Comparison of ENCODE assay signal across 8 mouse cellular contexts in the genomic region with DNA sequence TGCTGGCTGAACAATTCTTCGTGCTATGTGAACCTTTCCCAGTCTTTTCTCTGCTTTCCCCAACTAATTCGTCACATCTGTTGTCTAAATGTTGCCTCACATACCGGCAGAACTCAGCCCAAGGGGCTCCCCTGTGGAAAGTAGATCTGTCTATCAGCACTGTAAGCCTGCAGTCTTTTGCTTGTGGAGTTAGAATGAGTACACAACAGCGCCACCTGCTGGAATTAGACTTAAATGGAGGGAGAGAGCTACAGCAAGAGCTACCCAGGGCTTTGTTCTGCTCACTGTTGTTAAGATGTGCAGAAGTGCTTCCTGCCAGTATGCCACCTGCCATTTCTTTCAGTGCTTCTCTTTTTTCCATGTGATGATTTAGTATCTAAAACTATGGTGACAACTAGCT.
A peak's percentile ranks its signal among the peaks of the same experiment; 100 is the strongest.
DNase-seq lines count a peak whose midpoint lies in the region; ATAC-seq and TF ChIP-seq lines count a peak whose summit lies in the region.

No protein-coding gene starts in this region.

- no peak overlapping the region for H3K9ac ChIP-seq in heart, embryonic 13.5 days
- H3K9ac ChIP-seq in liver, embryonic 14.5 days (replicated peaks): no peak overlapping the region

- DNase-seq in 3T3-L1 (ENCODE audit: low read depth, low spot score): peak; percentile 83
- DNase-seq in adrenal gland, adult 8-10 months: peak; percentile 42
- DNase-seq in embryo, embryonic 11.5 days (ENCODE audit: low read depth, low spot score): peak; percentile 91
- peak; percentile 61 to 86 for DNase-seq in kidney, postnatal 25 days
- peak; percentile 34 to 50 (median 40) for DNase-seq in liver, embryonic 14.5 days (ENCODE audit: low read depth in 3 of 3, low spot score in 3 of 3)
- peak; percentile 9 for DNase-seq in ovary, adult 18-20 months (ENCODE audit: low spot score)
- peak; percentile 22 to 70 for DNase-seq in thymus, postnatal 10 days (ENCODE audit: low spot score in 2 of 2)

- no peaks in the 10 kb centered on the region for H3K4me1 ChIP-seq in heart, embryonic 13.5 days
- no peaks in the 10 kb centered on the region for H3K4me1 ChIP-seq in liver, embryonic 14.5 days (replicated peaks; ENCODE audit: control insufficient read depth in 2 of 2, insufficient read depth in 2 of 2, low read length in 1 of 2)

- TF ChIP-seq EP300 in liver, embryonic 14.5 days (IDR thresholded peaks at IDR 0.05; ENCODE audit: low read depth): no peak

- H3K4me2 ChIP-seq in heart, embryonic 13.5 days: no peak overlapping the region
- H3K4me2 ChIP-seq in liver, embryonic 14.5 days (ENCODE audit: low read depth): no peak overlapping the region

- H3K27ac ChIP-seq in heart, embryonic 13.5 days (replicated peaks): no peak overlapping the region
- no peak overlapping the region for H3K27ac ChIP-seq in liver, embryonic 14.5 days

- no peak overlapping the region for H3K4me3 ChIP-seq in heart, embryonic 13.5 days
- no peak overlapping the region for H3K4me3 ChIP-seq in liver, embryonic 14.5 days (ENCODE audit: insufficient read depth in 1 of 2, low read depth in 2 of 2, low read length in 2 of 2)

- H3K9me3 ChIP-seq in heart, embryonic 13.5 days: no peaks in the 10 kb centered on the region
- H3K9me3 ChIP-seq in liver, embryonic 14.5 days (ENCODE audit: control insufficient read depth, low read length): no peaks in the 10 kb centered on the region

- H3K36me3 ChIP-seq in heart, embryonic 13.5 days: no peaks in the 10 kb centered on the region
- no peaks in the 10 kb centered on the region for H3K36me3 ChIP-seq in liver, embryonic 14.5 days (replicated peaks; ENCODE audit: control insufficient read depth, insufficient read depth, low read depth)

- peak; percentile 68 for TF ChIP-seq CTCF in liver, embryonic 14.5 days (IDR thresholded peaks at IDR 0.05; ENCODE audit: low read depth)

- H3K27me3 ChIP-seq in heart, embryonic 13.5 days (replicated peaks): no peaks in the 10 kb centered on the region
- H3K27me3 ChIP-seq in liver, embryonic 14.5 days (ENCODE audit: control insufficient read depth, insufficient read depth, low read length): no peaks in the 10 kb centered on the region

- ATAC-seq in heart, embryonic 13.5 days (ENCODE audit: extremely low read depth, insufficient number of reproducible peaks, low FRiP score, low TSS enrichment): 0 out of 2 replicates have a peak, but pooled peaks have one; percentile 19
- ATAC-seq in liver, embryonic 14.5 days (ENCODE audit: insufficient read depth): no peak

- 5% methylated on average over 4 of the region's 4 CpGs for WGBS in heart, embryonic 13.5 days
- WGBS in liver, embryonic 14.5 days (ENCODE audit: insufficient replicate concordance): 9% methylated on average over 4 of the region's 4 CpGs

Comparison
In these comparisons a context has a peak if more than half of its experiments do, and no peak if none do; other contexts are left out.
1. DNase-seq: peak in every context shown above with its lines; median percentile 91 in embryo, embryonic 11.5 days; 83 in 3T3-L1; 74 in kidney, postnatal 25 days; 46 in thymus, postnatal 10 days; 42 in adrenal gland, adult 8-10 months; 40 in liver, embryonic 14.5 days; 9 in ovary, adult 18-20 months.